Mouse (Mus musculus): ENCODE measurements at regions not wholly inside any gene's neighbourhood (a gene's known extent, or its start where the extent isn't known, plus 50 kb on each side); places are given as distances from the start of the nearest gene placed in this dataset.

DNA sequence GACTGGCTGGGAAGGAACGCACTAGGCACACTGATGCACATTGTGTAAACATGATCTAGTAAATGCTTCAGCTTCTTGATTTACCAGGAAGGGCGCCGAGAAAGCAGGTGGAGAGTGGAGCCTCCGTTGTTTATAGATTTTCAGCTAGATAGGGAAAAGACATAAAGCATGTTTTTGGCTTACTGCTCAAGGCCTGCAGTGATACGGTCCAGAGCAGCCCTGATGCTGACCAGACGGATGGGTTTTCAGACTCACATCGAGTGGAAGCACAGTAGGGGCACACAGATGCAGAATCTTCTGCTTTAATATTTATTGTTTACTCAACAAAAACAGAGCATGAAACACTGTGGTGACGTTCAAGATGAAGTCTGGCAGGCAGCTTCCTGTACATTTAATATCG is 331.3 kb upstream of the Gm5148 start:
- no peak for TF ChIP-seq CTCF (IDR thresholded peaks at IDR 0.05 in 2 of 3, conservative IDR thresholded peaks at IDR 0.05 in 1 of 3; ENCODE audit: control insufficient read depth in 1 of 3, insufficient read depth in 1 of 3, low read depth in 2 of 3, low read length in 3 of 3, poor library complexity in 1 of 3, severe bottlenecking in 1 of 3)
- TF ChIP-seq POLR2A (IDR thresholded peaks at IDR 0.05; ENCODE audit: control insufficient read depth in 1 of 2, insufficient read depth in 1 of 2, low read depth in 1 of 2, low read length in 2 of 2, poor library complexity in 1 of 2), result no peak
- no peak for TF ChIP-seq ZC3H11A (IDR thresholded peaks at IDR 0.05; ENCODE audit: low read depth, low read length)
- no peak for TF ChIP-seq SIN3A (IDR thresholded peaks at IDR 0.05; ENCODE audit: low read length)
